Mouse (Mus musculus): ENCODE results near the gene Kcna2.

- TF ChIP-seq CTCF (IDR thresholded peaks at IDR 0.05; ENCODE audit: extremely low read depth, insufficient read depth, insufficient read length, insufficient replicate concordance) (no peak), POLR2A (IDR thresholded peaks at IDR 0.05; ENCODE audit: low read depth, low read length) (no peak)
Observed at GRCm38 (mm10) chr3:107122306-107122705, 21.4 kb downstream of the Kcna2 start.

Measured in spleen, adult 2 months (tissue).